Mouse (Mus musculus) lung, postnatal 0 days (tissue): Measurements from ENCODE around the gene Npnt.

Experiments
- CTCF ChIP-seq: IDR thresholded peaks from 2 replicates; pipeline ENCODE4 v1.5.1; 2016; ENCODE audit warnings: antibody characterized with exemption, mild to moderate bottlenecking
- EP300 ChIP-seq: IDR thresholded peaks from 2 replicates; pipeline ENCODE4 v1.6.1; 2016; ENCODE audit warnings: antibody characterized with exemption, mild to moderate bottlenecking, control low read depth

- TF ChIP-seq CTCF (peak; percentile 54), EP300 (no peak)
Observed at GRCm38 (mm10) chr3:132949791-132950528, at the start of gene Npnt.
